In genomic region chr3:101804971-101805561, GRCm38 (mm10) we compare ENCODE assay signal across 16 mouse cellular contexts. TPM values are rescaled to one million over a fixed set of nuclear protein-coding genes. Genes with fewer than 3 reads are reported as not detected.
DNase-seq lines count a peak whose midpoint lies in the region; ATAC-seq and TF ChIP-seq lines count a peak whose summit lies in the region.
"Had no signal": no experiment of that assay in that cellular context is flagged by ENCODE, and none has a peak within 500 bp of the region (broad histone marks: within the 10 kb centered on the region; RNA-seq: fewer than 3 reads in every experiment).

No protein-coding gene starts in this region.

- peaks cover 78% of the 10 kb centered on the region for H3K4me1 ChIP-seq in heart, embryonic 10.5 days
- H3K4me1 ChIP-seq in kidney, adult 2 months (ENCODE audit: control insufficient read depth, insufficient read depth, low read length), result peaks cover 25% of the 10 kb centered on the region
- peaks cover 22% of the 10 kb centered on the region for H3K4me1 ChIP-seq in neural tube, embryonic 15.5 days
- H3K4me1 ChIP-seq in small intestine, adult 2 months (ENCODE audit: control insufficient read depth, insufficient read depth, insufficient read length, low read length), result peaks cover 29% of the 10 kb centered on the region

- no peaks in the 10 kb centered on the region for H3K9me3 ChIP-seq in heart, embryonic 10.5 days
- H3K9me3 ChIP-seq in neural tube, embryonic 15.5 days (replicated peaks), result no peaks in the 10 kb centered on the region
- H3K9me3 ChIP-seq: hindbrain, embryonic 15.5 days had no signal

- no peaks in the 10 kb centered on the region for H3K36me3 ChIP-seq in heart, embryonic 10.5 days
- no peaks in the 10 kb centered on the region for H3K36me3 ChIP-seq in kidney, adult 2 months (ENCODE audit: control insufficient read depth, insufficient read depth, low read length)
- no peaks in the 10 kb centered on the region for H3K36me3 ChIP-seq in neural tube, embryonic 15.5 days
- H3K36me3 ChIP-seq in small intestine, adult 2 months (ENCODE audit: control insufficient read depth, insufficient read depth, low read length), result no peaks in the 10 kb centered on the region
- H3K36me3 ChIP-seq: hindbrain, embryonic 15.5 days had no signal

- TF ChIP-seq POLR2A in kidney, adult 2 months (IDR thresholded peaks at IDR 0.05; ENCODE audit: low read depth, low read length), result no peak
- TF ChIP-seq POLR2A in small intestine, adult 2 months (IDR thresholded peaks at IDR 0.05; ENCODE audit: low read depth, low read length), result no peak

- no peak for ATAC-seq in neural tube, embryonic 15.5 days (ENCODE audit: low FRiP score)

- H3K27me3 ChIP-seq in heart, embryonic 10.5 days (ENCODE audit: insufficient read depth, poor library complexity, severe bottlenecking), result no peaks in the 10 kb centered on the region
- no peaks in the 10 kb centered on the region for H3K27me3 ChIP-seq in kidney, adult 2 months (replicated peaks; ENCODE audit: control insufficient read depth, insufficient read depth, low read length)
- H3K27me3 ChIP-seq in neural tube, embryonic 15.5 days (replicated peaks), result no peaks in the 10 kb centered on the region
- H3K27me3 ChIP-seq in small intestine, adult 2 months (ENCODE audit: control insufficient read depth, insufficient read depth, low read length), result no peaks in the 10 kb centered on the region
- H3K27me3 ChIP-seq: hindbrain, embryonic 15.5 days had no signal

- no peak overlapping the region for H3K9ac ChIP-seq in neural tube, embryonic 15.5 days (replicated peaks)
- H3K9ac ChIP-seq: hindbrain, embryonic 15.5 days had no signal

- H3K27ac ChIP-seq in heart, embryonic 10.5 days, result peak overlapping the region; percentile 89
- H3K27ac ChIP-seq in kidney, adult 2 months (ENCODE audit: insufficient read depth, low read depth, low read length), result peak overlapping the region; percentile 98
- H3K27ac ChIP-seq in neural tube, embryonic 15.5 days (replicated peaks), result no peak overlapping the region
- peak overlapping the region; percentile 94 for H3K27ac ChIP-seq in small intestine, adult 2 months (ENCODE audit: insufficient read depth, low read depth, low read length)
- H3K27ac ChIP-seq: hindbrain, embryonic 15.5 days; left cerebral cortex, adult 2 months had no signal

- no peak for TF ChIP-seq CTCF in kidney, adult 2 months (conservative IDR thresholded peaks at IDR 0.05; ENCODE audit: insufficient read depth, insufficient read length, low read depth, low read length)
- no peak for TF ChIP-seq CTCF in small intestine, adult 2 months (IDR thresholded peaks at IDR 0.05; ENCODE audit: extremely low read depth, insufficient read length, insufficient replicate concordance, low read depth, low read length)

- 65% methylated on average over 11 of the region's 11 CpGs for WGBS in heart, embryonic 10.5 days
- 49% methylated on average over 11 of the region's 11 CpGs for WGBS in kidney, adult 2 months
- 32% methylated on average over 11 of the region's 11 CpGs for WGBS in neural tube, embryonic 15.5 days
- WGBS in small intestine, adult 2 months, result 36% methylated on average over 11 of the region's 11 CpGs

- DNase-seq in heart, embryonic 10.5 days (ENCODE audit: low spot score), result no peak
- no peak for DNase-seq in heart, adult 18-20 months
- no peak for DNase-seq in kidney, adult 2 months
- DNase-seq in kidney, adult 11 months, result no peak
- peak; percentile 52 for DNase-seq in neural tube, embryonic 10.5 days (ENCODE audit: extremely low spot score, low spot score)
- DNase-seq in frontal cortex, postnatal 25 days (ENCODE audit: low spot score in 2 of 2), result no peak
- DNase-seq: gastrocnemius, postnatal 10 days; lung, postnatal 14 days; right cerebral cortex, postnatal 25 days; thymus, adult 2 months had no signal

- H3K4me2 ChIP-seq in neural tube, embryonic 15.5 days, result no peak overlapping the region
- H3K4me2 ChIP-seq: hindbrain, embryonic 15.5 days had no signal

- 0 out of 2 replicates have a peak overlapping the region, but pooled peaks have one; percentile 24 for H3K4me3 ChIP-seq in heart, embryonic 10.5 days
- H3K4me3 ChIP-seq in kidney, adult 2 months (ENCODE audit: insufficient read depth, low read depth, low read length), result no peak overlapping the region
- no peak overlapping the region for H3K4me3 ChIP-seq in neural tube, embryonic 15.5 days (replicated peaks)
- no peak overlapping the region for H3K4me3 ChIP-seq in small intestine, adult 2 months (ENCODE audit: low read depth, low read length)
- H3K4me3 ChIP-seq: hindbrain, embryonic 15.5 days; left cerebral cortex, adult 2 months had no signal

RNA-seq across cellular contexts. Expression of gene Mab21l3, which starts 43.7 kb away (rescaled TPM):
- 0.40 and 0.57 TPM in 2 replicates for polyA plus RNA-seq in heart, embryonic 10.5 days (2016; fragmentation: Nextera tagmentation; extraction: Ambion mirVana)
- under 1 TPM in 1 of 2 experiments, not detected in 1; 0.13 TPM for total RNA-seq in heart, adult 18-20 months (2021)
- polyA plus RNA-seq in kidney, adult 2 months (2012; rRNA removed), result 1.8 TPM in 2 replicates
- polyA plus RNA-seq in neural tube, embryonic 15.5 days (2015; fragmentation: Nextera tagmentation; extraction: Ambion mirVana), result 0.09 and 0.88 TPM in 2 replicates
- polyA plus RNA-seq in small intestine, adult 2 months (2012; rRNA removed), result 0.35 and 0.38 TPM in 2 replicates
- total RNA-seq: layer of hippocampus, adult 18-20 months; MEL had no signal
